Mouse (Mus musculus): Measurements from ENCODE around the gene Fam189a2. TPM values are rescaled to one million over a fixed set of nuclear protein-coding genes. Genes with fewer than 3 reads are reported as not detected.

Gene Fam189a2
- polyA plus RNA-seq, 1 experiment from 2014 or later: 2.8 TPM

DNA sequence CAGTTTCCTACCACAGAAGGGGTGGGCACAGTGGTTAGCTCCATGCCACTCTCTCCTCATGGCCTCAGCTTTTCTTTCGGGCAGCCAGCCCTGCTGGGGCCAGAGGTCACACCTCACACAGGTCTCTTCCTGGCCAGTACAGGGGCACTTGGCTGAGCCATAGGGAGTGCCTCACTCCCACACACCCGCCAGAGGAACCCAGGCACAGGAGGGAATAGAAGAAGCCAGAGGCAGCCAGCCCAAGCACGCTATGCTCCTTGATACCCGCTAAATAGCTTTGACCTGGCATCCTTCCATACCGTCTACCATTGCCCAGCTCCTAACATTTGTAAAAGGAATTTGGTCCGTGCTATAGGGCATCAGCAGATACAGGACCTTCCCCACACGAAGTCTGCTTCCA, 70.9 kb downstream of the Fam189a2 start:
- Histone ChIP-seq H3K27ac (ENCODE audit: low read depth, low read length) (no peak overlapping the region), H3K4me1 (ENCODE audit: control insufficient read depth, insufficient read depth, low read length) (peaks cover 4% of the 10 kb centered on the region; the same call in 1 of the 2 replicates), H3K36me3 (ENCODE audit: control insufficient read depth, insufficient read depth, low read length) (no peaks in the 10 kb centered on the region), H3K4me3 (ENCODE audit: low read depth, low read length) (no peak overlapping the region), H3K27me3 (ENCODE audit: control insufficient read depth, insufficient read depth, low read length) (no peaks in the 10 kb centered on the region), H3K9ac (ENCODE audit: low read length) (no peak overlapping the region), H3K9me3 (ENCODE audit: control insufficient read depth, low read length) (no peaks in the 10 kb centered on the region), H3K4me2 (no peak overlapping the region)
- 70% methylated on average over 7 of the region's 7 CpGs for WGBS
- no peak for ATAC-seq (ENCODE audit: low FRiP score)
- DNase-seq (ENCODE audit: low spot score, missing footprints): peak; percentile 83

DNA sequence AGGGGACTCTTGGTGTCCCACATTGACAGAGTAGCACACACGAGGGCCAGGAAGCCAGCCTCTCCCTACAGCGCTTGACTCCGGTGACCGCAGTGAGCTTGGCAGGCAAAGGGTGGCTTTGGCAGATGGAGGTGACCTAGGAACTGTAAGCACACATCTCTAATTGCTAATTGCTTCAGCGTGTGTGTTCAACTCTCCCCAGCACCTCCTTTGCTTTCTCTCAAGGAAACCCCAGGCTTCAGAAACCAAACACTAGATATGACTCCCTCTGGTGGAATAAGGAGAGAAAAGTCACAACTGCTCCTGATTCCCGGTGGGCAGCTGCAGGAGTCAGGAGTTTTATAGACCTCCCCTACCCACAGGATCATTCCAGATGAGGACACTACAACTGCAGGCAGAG, 71.9 kb downstream of the Fam189a2 start:
- peak; percentile 85 for DNase-seq (ENCODE audit: low spot score, missing footprints)
- no peaks in the 10 kb centered on the region for H3K9me3 ChIP-seq (ENCODE audit: control insufficient read depth, low read length)
- ATAC-seq (ENCODE audit: low FRiP score): no peak
- peaks cover 4% of the 10 kb centered on the region; the same call in 1 of the 2 replicates for H3K4me1 ChIP-seq (ENCODE audit: control insufficient read depth, insufficient read depth, low read length)
- H3K36me3 ChIP-seq (ENCODE audit: control insufficient read depth, insufficient read depth, low read length): no peaks in the 10 kb centered on the region
- H3K9ac ChIP-seq (ENCODE audit: low read length): no peak overlapping the region
- WGBS: 48% methylated on average over 6 of the region's 6 CpGs
- no peak overlapping the region for H3K4me2 ChIP-seq
- no peak overlapping the region for H3K27ac ChIP-seq (ENCODE audit: low read depth, low read length)
- no peak overlapping the region for H3K4me3 ChIP-seq (ENCODE audit: low read depth, low read length)
- no peaks in the 10 kb centered on the region for H3K27me3 ChIP-seq (ENCODE audit: control insufficient read depth, insufficient read depth, low read length)

DNA sequence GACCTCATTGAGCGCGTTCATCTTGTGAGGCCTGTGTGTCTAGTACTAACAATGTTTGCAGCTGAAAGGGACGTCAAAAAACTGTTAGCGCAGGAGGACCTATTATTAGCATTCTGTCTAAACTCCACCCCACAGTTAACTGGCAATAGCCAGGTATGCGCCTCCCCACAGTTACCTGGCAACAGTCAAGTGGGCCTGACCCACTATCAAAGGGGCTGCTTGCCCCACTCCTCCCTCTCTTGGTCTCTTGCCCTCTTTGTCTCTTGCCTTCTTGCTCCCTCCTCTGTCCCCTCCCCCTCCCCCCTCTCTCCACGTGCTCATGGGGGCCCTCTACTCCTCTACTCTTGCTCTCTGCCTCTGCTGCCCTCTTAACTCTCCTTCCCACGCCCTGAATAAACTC, 73.3 kb downstream of the Fam189a2 start:
- no peak overlapping the region for H3K9ac ChIP-seq (ENCODE audit: low read length)
- H3K36me3 ChIP-seq (ENCODE audit: control insufficient read depth, insufficient read depth, low read length): no peaks in the 10 kb centered on the region
- DNase-seq (ENCODE audit: low spot score, missing footprints) (no peak), ATAC-seq (ENCODE audit: low FRiP score) (no peak)
- H3K4me2 ChIP-seq: no peak overlapping the region
- no peak overlapping the region for H3K27ac ChIP-seq (ENCODE audit: low read depth, low read length)
- H3K9me3 ChIP-seq (ENCODE audit: control insufficient read depth, low read length): no peaks in the 10 kb centered on the region
- no peak overlapping the region for H3K4me3 ChIP-seq (ENCODE audit: low read depth, low read length)
- 72% methylated on average over 7 of the region's 7 CpGs for WGBS
- H3K27me3 ChIP-seq (ENCODE audit: control insufficient read depth, insufficient read depth, low read length): no peaks in the 10 kb centered on the region
- peaks cover 4% of the 10 kb centered on the region; the same call in 1 of the 2 replicates for H3K4me1 ChIP-seq (ENCODE audit: control insufficient read depth, insufficient read depth, low read length)

DNA sequence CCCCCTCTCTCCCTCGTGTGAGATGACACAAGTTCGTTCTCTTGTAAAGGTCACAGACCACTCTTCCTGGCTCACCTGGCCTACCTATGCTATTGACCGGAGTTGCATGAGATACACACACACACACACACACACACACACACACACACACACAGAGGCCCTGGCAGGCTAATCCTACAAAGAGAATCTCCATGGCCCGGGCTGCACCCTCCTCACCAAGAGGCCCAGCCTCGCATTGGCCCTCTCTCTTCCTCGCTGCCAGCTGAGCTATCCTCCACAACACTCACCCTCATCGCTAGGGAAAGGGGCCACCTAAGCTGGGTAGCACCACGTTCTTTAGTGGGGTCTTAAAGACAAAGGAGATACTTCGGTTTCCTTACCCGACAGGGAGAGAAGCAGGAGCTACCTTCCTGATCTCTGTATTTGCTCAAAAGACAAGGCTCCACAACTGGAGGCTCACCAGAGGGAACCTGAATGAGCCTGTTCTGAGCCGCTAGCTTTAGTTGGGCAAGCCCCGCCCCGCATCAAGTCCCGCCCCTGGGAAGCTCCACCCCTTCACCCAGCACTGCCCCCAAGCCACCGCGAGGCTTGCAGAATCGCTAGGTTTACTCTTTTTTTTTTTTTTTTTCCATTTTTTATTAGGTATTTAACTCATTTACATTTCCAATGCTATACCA, 74.4 kb downstream of the Fam189a2 start:
- Histone ChIP-seq H3K9ac (ENCODE audit: low read length) (no peak overlapping the region), H3K36me3 (ENCODE audit: control insufficient read depth, insufficient read depth, low read length) (no peaks in the 10 kb centered on the region), H3K4me2 (no peak overlapping the region), H3K9me3 (ENCODE audit: control insufficient read depth, low read length) (no peaks in the 10 kb centered on the region), H3K27me3 (ENCODE audit: control insufficient read depth, insufficient read depth, low read length) (no peaks in the 10 kb centered on the region), H3K4me3 (ENCODE audit: low read depth, low read length) (no peak overlapping the region), H3K27ac (ENCODE audit: low read depth, low read length) (no peak overlapping the region), H3K4me1 (ENCODE audit: control insufficient read depth, insufficient read depth, low read length) (peaks cover 4% of the 10 kb centered on the region; the same call in 1 of the 2 replicates)
- WGBS: 68% methylated on average over 17 of the region's 17 CpGs
- DNase-seq (ENCODE audit: low spot score, missing footprints): no peak
- no peak for ATAC-seq (ENCODE audit: low FRiP score)

DNA sequence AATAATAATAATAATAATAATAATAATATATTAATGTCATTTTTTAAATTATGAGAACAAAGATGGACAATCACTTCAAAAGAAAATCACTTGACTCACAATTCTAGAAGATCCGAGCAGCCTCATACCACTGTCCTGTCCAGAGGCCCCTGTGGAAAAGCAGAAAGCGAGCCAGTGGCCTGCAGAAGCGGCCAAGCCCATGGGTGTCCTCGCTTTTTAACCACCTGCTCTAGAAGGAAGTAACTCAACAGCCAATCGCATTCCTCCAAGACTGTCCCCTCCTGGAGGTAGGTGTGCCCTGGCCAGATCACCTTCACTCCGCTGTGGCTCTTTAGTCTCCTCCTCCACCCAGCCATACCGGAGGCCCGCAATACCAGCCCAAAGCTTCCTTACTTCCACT, 75.4 kb downstream of the Fam189a2 start:
- no peak for ATAC-seq (ENCODE audit: low FRiP score)
- Histone ChIP-seq H3K27me3 (ENCODE audit: control insufficient read depth, insufficient read depth, low read length) (no peaks in the 10 kb centered on the region), H3K4me1 (ENCODE audit: control insufficient read depth, insufficient read depth, low read length) (peaks cover 4% of the 10 kb centered on the region; the same call in 1 of the 2 replicates), H3K4me2 (no peak overlapping the region), H3K9me3 (ENCODE audit: control insufficient read depth, low read length) (no peaks in the 10 kb centered on the region), H3K4me3 (ENCODE audit: low read depth, low read length) (no peak overlapping the region), H3K9ac (ENCODE audit: low read length) (no peak overlapping the region), H3K36me3 (ENCODE audit: control insufficient read depth, insufficient read depth, low read length) (no peaks in the 10 kb centered on the region), H3K27ac (ENCODE audit: low read depth, low read length) (no peak overlapping the region)
- no peak for DNase-seq (ENCODE audit: low spot score, missing footprints)
- 91% methylated on average over 8 of the region's 8 CpGs for WGBS

DNA sequence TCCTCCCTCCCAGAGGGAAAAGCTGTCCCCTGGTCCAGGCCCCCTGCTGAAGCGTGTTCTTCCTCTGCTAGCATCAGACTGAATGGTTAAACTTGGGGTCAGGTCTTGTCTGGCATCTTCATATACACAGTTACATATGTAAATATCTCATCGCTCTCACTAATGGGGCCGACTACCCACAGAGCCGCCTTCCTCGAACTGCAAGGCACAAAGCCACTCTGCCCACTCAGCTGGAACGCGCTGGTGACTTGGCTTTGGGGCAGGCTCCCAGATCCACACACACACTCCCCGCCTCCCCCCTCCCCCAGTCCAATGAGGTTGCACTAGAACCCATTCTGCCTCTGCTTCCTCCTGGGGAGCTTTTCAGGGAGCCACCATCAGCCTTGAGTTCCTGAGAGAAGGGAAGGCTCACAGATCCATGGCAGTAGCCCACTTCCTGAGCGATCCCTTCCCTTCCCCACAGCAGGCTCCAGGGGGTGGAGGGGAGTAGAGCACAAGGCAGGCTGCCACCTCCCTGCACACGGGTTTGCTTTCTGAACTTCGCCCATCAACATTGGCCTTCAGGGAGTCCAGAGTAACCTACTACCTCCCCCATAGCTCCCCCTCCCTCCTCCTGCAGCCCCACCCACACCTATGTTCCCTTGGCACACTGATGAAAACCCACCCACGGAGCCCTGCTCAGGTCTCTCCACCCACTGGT, 82.4 kb downstream of the Fam189a2 start:
- DNase-seq (ENCODE audit: low spot score, missing footprints) (peak; percentile 88), ATAC-seq (ENCODE audit: low FRiP score) (peak; percentile 59; the same call in 1 of the 2 replicates)
- Histone ChIP-seq H3K9me3 (ENCODE audit: control insufficient read depth, low read length) (no peaks in the 10 kb centered on the region), H3K36me3 (ENCODE audit: control insufficient read depth, insufficient read depth, low read length) (no peaks in the 10 kb centered on the region), H3K27ac (ENCODE audit: low read depth, low read length) (no peak overlapping the region), H3K9ac (ENCODE audit: low read length) (no peak overlapping the region), H3K4me2 (no peak overlapping the region; the same call in 1 of the 2 replicates), H3K27me3 (ENCODE audit: control insufficient read depth, insufficient read depth, low read length) (peaks cover 3% of the 10 kb centered on the region; the same call in 1 of the 2 replicates), H3K4me3 (ENCODE audit: low read depth, low read length) (no peak overlapping the region), H3K4me1 (ENCODE audit: control insufficient read depth, insufficient read depth, low read length) (peaks cover 12% of the 10 kb centered on the region)
- WGBS: 13% methylated on average over 12 of the region's 12 CpGs

DNA sequence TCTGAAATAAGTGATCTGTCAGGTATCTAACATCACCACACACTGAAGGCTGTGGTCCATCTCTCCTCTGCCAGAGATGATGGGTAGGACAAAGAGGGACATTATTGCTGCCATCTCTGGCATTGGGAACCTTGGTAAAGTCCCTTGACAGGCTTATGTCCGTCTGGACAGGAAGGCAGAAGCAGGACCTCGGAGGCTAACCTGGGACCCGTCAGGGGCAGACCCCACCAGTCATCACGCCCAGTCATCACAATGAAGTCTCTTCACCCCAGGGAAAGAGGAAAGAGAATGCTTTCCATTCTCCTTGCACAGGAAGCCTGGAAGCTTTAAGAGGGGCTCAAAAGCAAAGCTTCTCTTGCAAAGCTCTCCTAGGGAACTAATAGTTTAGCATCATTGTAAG, 82.9 kb downstream of the Fam189a2 start:
- H3K27ac ChIP-seq (ENCODE audit: low read depth, low read length): no peak overlapping the region
- no peak overlapping the region for H3K4me2 ChIP-seq

DNA sequence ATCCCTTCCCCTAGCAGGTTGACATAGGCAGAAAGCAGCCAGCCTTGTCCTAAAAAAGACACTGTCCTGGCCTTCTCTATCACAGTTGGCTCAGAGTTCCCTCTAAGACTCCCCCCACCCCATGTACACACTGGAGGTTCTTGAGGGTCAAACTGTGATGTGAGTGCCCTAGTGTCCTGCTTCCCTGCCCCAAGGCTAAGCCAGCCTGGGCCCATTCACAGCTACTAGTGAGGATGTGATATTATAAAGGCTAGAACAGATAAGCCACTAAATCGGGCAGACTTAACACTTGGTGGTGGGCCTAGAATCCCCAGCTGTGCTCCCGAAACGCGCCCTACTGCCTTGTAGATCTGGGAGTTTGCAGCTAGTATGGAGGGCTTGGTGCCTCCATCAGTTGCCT, 84.1 kb downstream of the Fam189a2 start:
- H3K9me3 ChIP-seq (ENCODE audit: control insufficient read depth, low read length): no peaks in the 10 kb centered on the region
- H3K4me2 ChIP-seq: no peak overlapping the region
- no peaks in the 10 kb centered on the region for H3K36me3 ChIP-seq (ENCODE audit: control insufficient read depth, insufficient read depth, low read length)
- no peak overlapping the region for H3K27ac ChIP-seq (ENCODE audit: low read depth, low read length)
- WGBS: 66% methylated on average over 4 of the region's 4 CpGs
- H3K9ac ChIP-seq (ENCODE audit: low read length): no peak overlapping the region
- ATAC-seq (ENCODE audit: low FRiP score): no peak
- H3K4me3 ChIP-seq (ENCODE audit: low read depth, low read length): no peak overlapping the region
- H3K4me1 ChIP-seq (ENCODE audit: control insufficient read depth, insufficient read depth, low read length): peaks cover 12% of the 10 kb centered on the region
- DNase-seq (ENCODE audit: low spot score, missing footprints): peak; percentile 70
- H3K27me3 ChIP-seq (ENCODE audit: control insufficient read depth, insufficient read depth, low read length): peaks cover 3% of the 10 kb centered on the region; the same call in 1 of the 2 replicates

More for the DNA sequence above, 82.9 kb downstream of the Fam189a2 start:
- no peak overlapping the region for H3K4me3 ChIP-seq (ENCODE audit: low read depth, low read length)
- no peaks in the 10 kb centered on the region for H3K9me3 ChIP-seq (ENCODE audit: control insufficient read depth, low read length)
- H3K36me3 ChIP-seq (ENCODE audit: control insufficient read depth, insufficient read depth, low read length): no peaks in the 10 kb centered on the region
- H3K27me3 ChIP-seq (ENCODE audit: control insufficient read depth, insufficient read depth, low read length): peaks cover 3% of the 10 kb centered on the region; the same call in 1 of the 2 replicates
- peaks cover 12% of the 10 kb centered on the region for H3K4me1 ChIP-seq (ENCODE audit: control insufficient read depth, insufficient read depth, low read length)
- no peak for ATAC-seq (ENCODE audit: low FRiP score)
- DNase-seq (ENCODE audit: low spot score, missing footprints): peak; percentile 81
- H3K9ac ChIP-seq (ENCODE audit: low read length): no peak overlapping the region
- WGBS: 5% methylated on average over 4 of the region's 4 CpGs

DNA sequence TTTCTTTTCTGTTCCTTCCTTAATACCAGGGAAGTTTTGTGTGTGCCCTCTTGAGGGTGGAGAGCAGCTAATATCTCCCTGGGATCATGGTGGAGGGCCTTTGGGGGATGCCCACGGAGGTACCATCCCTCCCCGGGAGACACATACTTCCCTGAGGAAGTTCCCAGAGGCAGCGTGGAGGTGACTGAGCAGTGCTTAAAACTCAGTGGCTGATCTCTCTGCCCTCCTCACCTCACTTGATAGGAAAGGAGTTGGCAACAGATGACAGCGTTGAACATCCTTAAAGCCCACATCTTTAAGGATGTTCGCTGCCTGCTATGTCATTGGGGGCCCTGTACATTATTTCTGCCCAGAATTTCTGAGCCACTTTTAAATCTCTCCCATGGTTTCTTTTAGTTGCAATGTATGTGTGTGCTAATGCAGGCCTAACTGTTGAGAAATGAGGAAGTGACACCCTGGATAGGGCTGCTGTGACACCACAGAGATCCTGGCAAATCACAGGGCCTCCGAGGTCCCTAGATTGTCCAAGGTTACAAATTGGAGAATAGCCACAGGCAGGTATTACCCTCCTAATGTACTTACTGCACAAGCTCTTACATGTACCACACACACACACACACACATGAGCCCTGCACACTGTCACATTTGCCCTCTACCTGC, 84.7 kb downstream of the Fam189a2 start:
- Histone ChIP-seq H3K4me2 (no peak overlapping the region), H3K4me1 (ENCODE audit: control insufficient read depth, insufficient read depth, low read length) (peaks cover 12% of the 10 kb centered on the region), H3K27me3 (ENCODE audit: control insufficient read depth, insufficient read depth, low read length) (peaks cover 3% of the 10 kb centered on the region; the same call in 1 of the 2 replicates), H3K27ac (ENCODE audit: low read depth, low read length) (no peak overlapping the region), H3K9me3 (ENCODE audit: control insufficient read depth, low read length) (no peaks in the 10 kb centered on the region), H3K36me3 (ENCODE audit: control insufficient read depth, insufficient read depth, low read length) (no peaks in the 10 kb centered on the region), H3K9ac (ENCODE audit: low read length) (no peak overlapping the region), H3K4me3 (ENCODE audit: low read depth, low read length) (no peak overlapping the region)
- ATAC-seq (ENCODE audit: low FRiP score) (no peak), DNase-seq (ENCODE audit: low spot score, missing footprints) (peak; percentile 33)
- 87% methylated on average over 6 of the region's 6 CpGs for WGBS
